Mouse (Mus musculus): Measurements from ENCODE around the gene Mipep. TPM values are rescaled to one million over a fixed set of nuclear protein-coding genes. Genes with fewer than 3 reads are reported as not detected.

Gene Mipep
- polyA plus RNA-seq, 1 experiment from 2014 or later: 10.7 TPM

- 82% methylated on average over 13 of the region's 13 CpGs for WGBS (ENCODE audit: insufficient replicate concordance)
- Histone ChIP-seq H3K36me3 (replicated peaks) (peaks cover 8% of the 10 kb centered on the region; the same call in 1 of the 2 replicates), H3K27ac (replicated peaks) (no peak overlapping the region), H3K4me1 (replicated peaks) (no peaks in the 10 kb centered on the region; the same call in none of the 2 replicates), H3K9ac (no peak overlapping the region), H3K4me3 (replicated peaks) (no peak overlapping the region), H3K27me3 (no peaks in the 10 kb centered on the region), H3K9me3 (replicated peaks) (no peaks in the 10 kb centered on the region), H3K4me2 (no peak overlapping the region)
- ATAC-seq (ENCODE audit: insufficient read depth): no peak
These were observed 17.7 kb downstream of the Mipep start for GRCm38 (mm10) chr14:60802026-60802425.

GRCm38 (mm10) chr14:60804978-60805377, 20.6 kb downstream of the Mipep start:
- Histone ChIP-seq H3K27me3 (no peaks in the 10 kb centered on the region), H3K9ac (no peak overlapping the region), H3K4me1 (replicated peaks) (no peaks in the 10 kb centered on the region; the same call in 1 of the 2 replicates), H3K9me3 (replicated peaks) (no peaks in the 10 kb centered on the region), H3K36me3 (replicated peaks) (peaks cover 4% of the 10 kb centered on the region; the same call in 1 of the 2 replicates), H3K4me3 (replicated peaks) (no peak overlapping the region), H3K4me2 (no peak overlapping the region), H3K27ac (replicated peaks) (no peak overlapping the region)
- 83% methylated on average over 9 of the region's 9 CpGs for WGBS (ENCODE audit: insufficient replicate concordance)
- ATAC-seq (ENCODE audit: insufficient read depth): no peak

GRCm38 (mm10) chr14:60805871-60806270, 21.5 kb downstream of the Mipep start:
- Histone ChIP-seq H3K4me3 (replicated peaks) (no peak overlapping the region), H3K4me1 (replicated peaks) (no peaks in the 10 kb centered on the region; the same call in 1 of the 2 replicates), H3K9me3 (replicated peaks) (no peaks in the 10 kb centered on the region), H3K27me3 (no peaks in the 10 kb centered on the region), H3K9ac (no peak overlapping the region), H3K4me2 (no peak overlapping the region), H3K36me3 (replicated peaks) (peaks cover 4% of the 10 kb centered on the region; the same call in 1 of the 2 replicates), H3K27ac (replicated peaks) (no peak overlapping the region)
- WGBS (ENCODE audit: insufficient replicate concordance): 56% methylated on average over 1 of the region's 1 CpGs
- ATAC-seq (ENCODE audit: insufficient read depth): no peak

GRCm38 (mm10) chr14:60806891-60807344, 22.5 kb downstream of the Mipep start:
- Histone ChIP-seq H3K36me3 (replicated peaks) (peaks cover 4% of the 10 kb centered on the region; the same call in 1 of the 2 replicates), H3K4me1 (replicated peaks) (no peaks in the 10 kb centered on the region; the same call in 1 of the 2 replicates), H3K27ac (replicated peaks) (no peak overlapping the region), H3K9me3 (replicated peaks) (no peaks in the 10 kb centered on the region), H3K27me3 (no peaks in the 10 kb centered on the region), H3K4me3 (replicated peaks) (no peak overlapping the region), H3K9ac (no peak overlapping the region), H3K4me2 (no peak overlapping the region)
- WGBS (ENCODE audit: insufficient replicate concordance): 65% methylated on average over 11 of the region's 11 CpGs
- ATAC-seq (ENCODE audit: insufficient read depth): no peak

- Histone ChIP-seq H3K36me3 (replicated peaks) (0 out of 2 replicates have a peak, but pooled peaks cover 6% of the 10 kb centered on the region), H3K4me1 (replicated peaks) (no peaks in the 10 kb centered on the region; the same call in 1 of the 2 replicates), H3K9me3 (replicated peaks) (no peaks in the 10 kb centered on the region), H3K27ac (replicated peaks) (no peak overlapping the region), H3K27me3 (no peaks in the 10 kb centered on the region), H3K4me3 (replicated peaks) (no peak overlapping the region), H3K9ac (no peak overlapping the region), H3K4me2 (no peak overlapping the region)
- WGBS (ENCODE audit: insufficient replicate concordance): 76% methylated on average over 8 of the region's 8 CpGs
- no peak for ATAC-seq (ENCODE audit: insufficient read depth)
These were observed 25.5 kb downstream of the Mipep start for GRCm38 (mm10) chr14:60809881-60810280.

- Histone ChIP-seq H3K9me3 (replicated peaks) (no peaks in the 10 kb centered on the region), H3K9ac (no peak overlapping the region), H3K27me3 (no peaks in the 10 kb centered on the region), H3K4me1 (replicated peaks) (no peaks in the 10 kb centered on the region; the same call in 1 of the 2 replicates), H3K4me2 (no peak overlapping the region), H3K4me3 (replicated peaks) (no peak overlapping the region), H3K36me3 (replicated peaks) (0 out of 2 replicates have a peak, but pooled peaks cover 8% of the 10 kb centered on the region), H3K27ac (replicated peaks) (no peak overlapping the region)
- WGBS (ENCODE audit: insufficient replicate concordance): 69% methylated on average over 4 of the region's 4 CpGs
- no peak for ATAC-seq (ENCODE audit: insufficient read depth)
These were observed 27.2 kb downstream of the Mipep start for GRCm38 (mm10) chr14:60811547-60811946.

- H3K27me3 ChIP-seq: no peaks in the 10 kb centered on the region
- no peaks in the 10 kb centered on the region for H3K4me1 ChIP-seq (replicated peaks)
- WGBS (ENCODE audit: insufficient replicate concordance): 75% methylated on average over 5 of the region's 5 CpGs
- no peak overlapping the region for H3K4me3 ChIP-seq (replicated peaks)
- 0 out of 2 replicates have a peak, but pooled peaks cover 8% of the 10 kb centered on the region for H3K36me3 ChIP-seq (replicated peaks)
- H3K9me3 ChIP-seq (replicated peaks): no peaks in the 10 kb centered on the region
- no peak overlapping the region for H3K4me2 ChIP-seq
- H3K27ac ChIP-seq (replicated peaks): no peak overlapping the region
- no peak for ATAC-seq (ENCODE audit: insufficient read depth)
- H3K9ac ChIP-seq: no peak overlapping the region
These were observed 30.7 kb downstream of the Mipep start for GRCm38 (mm10) chr14:60815098-60815497.

- H3K9me3 ChIP-seq (replicated peaks): no peaks in the 10 kb centered on the region
- H3K4me1 ChIP-seq (replicated peaks): no peaks in the 10 kb centered on the region
- 73% methylated on average over 5 of the region's 5 CpGs for WGBS (ENCODE audit: insufficient replicate concordance)
- H3K36me3 ChIP-seq (replicated peaks): 0 out of 2 replicates have a peak, but pooled peaks cover 8% of the 10 kb centered on the region
- no peak overlapping the region for H3K9ac ChIP-seq
- ATAC-seq (ENCODE audit: insufficient read depth): no peak
- H3K4me2 ChIP-seq: no peak overlapping the region
- no peaks in the 10 kb centered on the region for H3K27me3 ChIP-seq
- H3K27ac ChIP-seq (replicated peaks): no peak overlapping the region
- H3K4me3 ChIP-seq (replicated peaks): no peak overlapping the region
These were observed 33.7 kb downstream of the Mipep start for GRCm38 (mm10) chr14:60818045-60818444.

- Histone ChIP-seq H3K4me2 (no peak overlapping the region), H3K4me3 (replicated peaks) (no peak overlapping the region), H3K27me3 (no peaks in the 10 kb centered on the region), H3K9ac (no peak overlapping the region), H3K9me3 (replicated peaks) (no peaks in the 10 kb centered on the region), H3K27ac (replicated peaks) (no peak overlapping the region), H3K36me3 (replicated peaks) (peaks cover 19% of the 10 kb centered on the region), H3K4me1 (replicated peaks) (no peaks in the 10 kb centered on the region)
- ATAC-seq (ENCODE audit: insufficient read depth): no peak
- WGBS (ENCODE audit: insufficient replicate concordance): 74% methylated on average over 2 of the region's 2 CpGs
These were observed 45.7 kb downstream of the Mipep start for GRCm38 (mm10) chr14:60830096-60830495.

GRCm38 (mm10) chr14:60836709-60837108, 52.3 kb downstream of the Mipep start:
- ATAC-seq (ENCODE audit: insufficient read depth): no peak
- 73% methylated on average over 6 of the region's 6 CpGs for WGBS (ENCODE audit: insufficient replicate concordance)
- H3K4me2 ChIP-seq: no peak overlapping the region
- H3K27ac ChIP-seq (replicated peaks): no peak overlapping the region
- no peak overlapping the region for H3K9ac ChIP-seq
- H3K4me3 ChIP-seq (replicated peaks): no peak overlapping the region
- peaks cover 10% of the 10 kb centered on the region for H3K36me3 ChIP-seq (replicated peaks)
- no peaks in the 10 kb centered on the region for H3K4me1 ChIP-seq (replicated peaks)
- no peaks in the 10 kb centered on the region for H3K9me3 ChIP-seq (replicated peaks)
- no peaks in the 10 kb centered on the region for H3K27me3 ChIP-seq

- no peak overlapping the region for H3K27ac ChIP-seq (replicated peaks)
- H3K4me1 ChIP-seq (replicated peaks): no peaks in the 10 kb centered on the region
- no peaks in the 10 kb centered on the region for H3K27me3 ChIP-seq
- H3K4me2 ChIP-seq: no peak overlapping the region
- no peaks in the 10 kb centered on the region for H3K9me3 ChIP-seq (replicated peaks)
- 0 out of 2 replicates have a peak, but pooled peaks cover 9% of the 10 kb centered on the region for H3K36me3 ChIP-seq (replicated peaks)
- H3K9ac ChIP-seq: no peak overlapping the region
- no peak for ATAC-seq (ENCODE audit: insufficient read depth)
- no peak overlapping the region for H3K4me3 ChIP-seq (replicated peaks)
- 47% methylated on average over 8 of the region's 8 CpGs for WGBS (ENCODE audit: insufficient replicate concordance)
These were observed 55.3 kb downstream of the Mipep start for GRCm38 (mm10) chr14:60839654-60840053.
